Mouse (Mus musculus) erythroblast, embryonic 14.5 days (primary cell): Measurements from ENCODE around the gene Smpd3.

Source experiments
- GATA1 ChIP-seq: IDR thresholded peaks from 2 replicates; pipeline ENCODE4 v1.6.1; 2012; ENCODE audit warnings: low read length, inconsistent platforms, mixed read lengths
- TAL1 ChIP-seq: IDR thresholded peaks from 3 replicates; pipeline ENCODE4 v1.6.1; 2012; ENCODE audit warnings: low read length, inconsistent platforms, mixed read lengths

- TF ChIP-seq TAL1 (no peak), GATA1 (no peak)
Measured at GRCm38 (mm10) chr8:106375957-106376356, 38.2 kb upstream of the Smpd3 start.
